Mouse (Mus musculus) urinary bladder, postnatal 14 days (tissue): ENCODE results near the gene Fam57a.
A peak's percentile ranks its signal among the peaks of the same experiment; 100 is the strongest.
"Not testable (repeated sequence)": the region's sequence is repeated elsewhere in the genome, so short reads cannot be mapped to it uniquely, and the experiment has no call there.

Experiments
- DNase-seq: peaks from one replicate; pipeline ENCODE4 v3.0.0; 2021; ENCODE audit warnings: low spot score

The Fam57a gene

GRCm38 (mm10) chr11:76180146-76180540 is 672 bp downstream of the Fam57a start:
- no peak for DNase-seq

DNA sequence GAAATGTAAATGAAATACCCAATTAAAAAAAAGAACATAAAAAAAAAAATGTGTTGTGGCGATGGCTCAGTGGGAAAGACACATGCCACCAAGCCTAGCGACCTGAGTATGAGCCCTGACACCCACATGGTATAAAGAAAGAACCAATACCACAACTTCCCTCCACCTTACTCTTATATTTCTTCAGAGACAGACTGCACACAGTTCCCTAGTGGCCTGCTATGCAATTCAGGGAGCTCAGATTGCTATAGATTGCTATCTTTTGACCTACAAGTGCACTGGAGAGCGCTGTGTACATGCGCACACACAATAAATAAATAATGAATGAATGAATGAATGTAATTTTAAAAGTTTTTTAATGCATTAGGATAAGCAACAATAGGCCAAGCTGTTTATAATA is 4.3 kb downstream of the Fam57a start:
- no peak for DNase-seq

- DNase-seq, result no peak
Observed at GRCm38 (mm10) chr11:76186908-76187307, 7.4 kb downstream of the Fam57a start.

- no peak for DNase-seq
Observed at GRCm38 (mm10) chr11:76196275-76196976, 17.0 kb downstream of the Fam57a start.

DNA sequence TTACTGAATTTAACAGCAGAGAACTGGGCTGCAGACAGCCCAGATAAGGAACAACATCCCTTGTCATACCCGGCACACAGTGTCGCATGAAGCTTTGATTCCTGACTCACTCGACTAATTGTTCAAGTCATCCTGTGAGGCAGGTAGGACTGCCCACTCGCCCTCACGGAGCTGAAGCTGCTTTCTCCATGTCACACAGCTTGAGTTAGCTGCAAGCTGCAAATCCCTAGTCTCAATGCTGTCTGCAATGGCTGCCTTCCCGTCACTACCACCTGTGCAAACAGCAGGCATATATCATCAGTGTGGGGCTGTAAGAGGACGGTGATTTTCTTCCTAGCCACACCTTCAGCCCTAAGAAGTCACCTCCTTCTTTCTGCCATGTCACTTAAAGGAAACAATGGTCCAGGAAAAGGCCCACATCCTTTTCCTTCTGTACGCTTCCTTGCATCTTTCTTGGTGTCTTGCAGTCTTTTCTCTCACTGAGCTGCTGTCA is 17.6 kb downstream of the Fam57a start:
- DNase-seq, result no peak

DNA sequence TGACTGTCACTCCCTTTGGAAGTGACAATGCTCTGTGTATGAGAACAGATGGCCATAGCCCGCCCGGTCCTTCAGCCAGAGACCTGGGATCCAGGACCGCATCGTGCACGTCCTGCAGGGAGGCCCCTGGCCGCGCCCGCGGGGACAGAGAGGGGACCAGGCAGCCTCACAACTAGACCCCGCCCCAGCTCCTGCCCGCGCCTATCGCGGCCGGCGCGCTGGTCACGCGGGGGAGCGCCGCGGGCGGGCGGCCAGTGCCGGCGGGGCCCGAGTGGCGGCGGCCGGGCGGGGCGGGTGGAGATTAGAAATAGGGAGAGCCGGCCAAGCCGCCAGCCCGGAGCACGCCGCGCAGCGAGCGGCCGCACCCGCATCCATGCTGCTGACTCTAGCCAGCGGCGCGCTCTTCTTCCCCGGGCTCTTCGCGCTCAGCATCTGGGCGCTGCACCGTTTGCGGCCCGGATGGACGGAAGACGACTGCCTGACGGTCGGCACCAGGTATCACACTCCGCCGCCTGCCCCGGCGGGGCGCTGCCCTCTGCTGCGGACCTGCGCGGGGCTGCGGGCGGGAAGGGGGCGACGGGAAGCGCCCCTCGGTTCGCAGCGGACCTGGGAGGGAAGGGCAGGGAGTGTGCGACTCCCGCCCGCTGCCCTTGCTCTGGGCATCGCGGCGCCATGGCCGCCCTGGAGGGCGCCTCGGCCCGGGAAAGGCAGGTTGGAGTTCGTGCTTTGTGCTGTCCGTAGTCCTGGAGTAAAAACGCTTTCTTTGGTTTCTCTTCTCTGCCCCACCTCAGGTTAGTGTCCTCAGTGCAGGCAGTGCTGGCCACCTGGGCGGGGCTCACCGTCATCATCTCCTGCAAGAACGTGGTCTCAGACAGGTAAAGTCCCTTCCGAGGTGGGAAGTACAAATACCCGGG is 22.5 kb downstream of the Fam57a start:
- DNase-seq, result peak; percentile 86

DNA sequence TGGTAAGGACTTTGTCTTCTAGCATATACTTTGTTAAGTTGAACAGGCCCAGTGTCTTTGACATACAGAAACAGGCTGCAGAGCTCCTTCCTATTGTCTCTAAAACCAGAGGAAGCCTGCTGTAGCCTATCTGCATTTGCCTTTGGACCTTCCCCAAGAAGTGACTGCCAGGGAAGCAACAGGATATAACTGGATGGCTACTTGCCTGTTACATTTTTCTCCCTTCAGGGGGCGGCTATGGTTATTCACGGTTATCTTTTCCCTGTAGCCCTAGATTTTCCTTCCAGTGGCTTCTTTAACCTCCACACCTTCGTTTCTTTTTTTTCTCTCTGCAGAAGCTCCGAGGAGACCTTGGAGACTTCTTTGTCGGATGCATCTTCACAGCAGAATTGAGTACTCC is 27.3 kb downstream of the Fam57a start:
- no peak for DNase-seq

DNA sequence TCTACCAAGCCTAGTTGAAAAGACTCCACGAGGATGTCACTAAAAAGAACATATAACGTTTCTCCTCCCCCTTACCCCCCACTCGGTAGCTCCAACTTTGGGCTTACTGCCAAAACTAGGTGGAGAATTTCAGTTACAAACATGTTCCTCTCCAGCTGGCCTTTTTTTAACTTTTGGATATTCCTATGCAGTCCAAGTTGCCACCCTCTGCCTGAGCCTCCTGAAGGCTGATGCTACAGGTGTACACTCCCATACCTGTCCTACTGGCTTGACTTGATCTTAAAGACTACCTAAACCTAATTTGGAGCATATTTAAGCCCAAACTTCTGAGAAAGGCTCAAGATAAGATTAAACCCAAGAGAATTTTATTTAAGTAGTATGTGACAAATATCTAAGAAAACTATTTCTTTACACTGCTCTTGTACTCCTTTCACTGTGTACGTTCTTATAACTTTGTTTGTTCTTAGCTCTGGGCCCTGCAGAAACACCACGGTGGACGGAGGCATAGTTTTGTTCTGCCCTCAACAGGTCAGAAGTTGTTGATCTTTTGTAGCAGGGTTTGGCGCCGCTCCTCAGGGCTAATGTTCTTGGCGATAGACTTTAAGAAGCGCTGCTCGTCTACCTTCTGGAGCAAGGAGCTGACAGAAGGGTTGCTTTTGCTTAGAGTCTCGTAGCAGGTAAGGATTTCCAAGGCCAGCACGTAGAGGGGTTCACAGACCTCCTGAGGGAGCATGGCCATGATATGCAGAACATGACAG is 30.9 kb downstream of the Fam57a start:
- no peak for DNase-seq

DNA sequence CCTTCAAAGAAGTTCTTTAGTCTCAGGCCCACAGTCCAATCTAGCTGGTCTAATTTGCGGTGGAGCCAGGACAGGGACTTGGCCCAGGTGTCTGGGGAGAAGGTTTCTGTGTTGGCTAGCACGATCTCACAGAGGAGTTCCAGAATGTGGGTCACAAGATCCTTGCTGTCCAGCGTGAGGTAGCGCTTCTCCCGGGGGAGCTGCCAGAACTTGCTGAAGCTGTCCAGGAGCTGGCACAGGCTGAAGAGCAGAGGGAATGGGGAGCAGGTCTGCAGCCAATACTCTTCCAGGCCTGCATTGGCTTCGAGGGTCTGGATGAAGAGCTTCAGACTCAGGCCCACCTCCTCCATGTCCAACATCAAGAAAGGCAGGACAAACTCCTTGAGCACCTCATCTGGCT is 32.1 kb downstream of the Fam57a start:
- DNase-seq, result not testable (repeated sequence)

DNA sequence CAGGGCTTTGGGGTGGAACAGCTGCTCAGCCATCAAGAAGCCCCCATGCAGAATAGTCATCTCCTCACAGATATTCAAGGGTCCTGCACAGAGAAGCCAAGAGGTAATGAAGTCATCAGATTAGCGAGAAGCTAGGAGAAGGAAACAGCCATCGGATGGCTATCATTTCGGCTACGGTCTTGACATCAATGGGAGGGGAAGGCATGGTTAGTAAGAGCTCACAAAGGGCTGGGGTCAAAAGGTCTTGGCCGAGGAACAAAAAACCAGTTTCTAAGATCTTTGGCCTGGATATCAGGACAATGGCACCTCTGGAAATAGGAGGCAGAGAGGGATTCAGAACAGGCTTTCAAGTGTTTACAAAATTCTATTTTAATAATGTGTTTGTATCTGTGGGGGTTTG is 34.4 kb downstream of the Fam57a start:
- DNase-seq, result no peak

DNA sequence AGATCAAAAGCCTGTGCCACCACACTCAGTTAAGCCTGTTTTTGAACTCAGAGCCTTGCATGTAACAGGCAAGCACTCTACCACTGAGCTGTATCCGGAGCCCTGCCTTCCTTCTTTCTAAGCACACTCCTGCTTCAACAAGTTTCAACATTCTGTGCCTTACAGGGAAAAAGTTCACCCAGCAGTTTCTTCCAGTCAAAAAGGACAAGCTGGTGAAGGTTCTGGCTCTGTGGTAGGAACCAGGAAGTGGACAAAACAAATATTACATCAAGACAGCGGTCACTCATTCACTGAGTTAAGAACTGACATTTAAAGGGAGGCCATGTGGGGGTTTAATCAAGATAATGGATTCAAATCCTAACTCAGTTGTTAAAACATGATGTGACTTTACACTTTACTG is 35.5 kb downstream of the Fam57a start:
- DNase-seq, result no peak

DNA sequence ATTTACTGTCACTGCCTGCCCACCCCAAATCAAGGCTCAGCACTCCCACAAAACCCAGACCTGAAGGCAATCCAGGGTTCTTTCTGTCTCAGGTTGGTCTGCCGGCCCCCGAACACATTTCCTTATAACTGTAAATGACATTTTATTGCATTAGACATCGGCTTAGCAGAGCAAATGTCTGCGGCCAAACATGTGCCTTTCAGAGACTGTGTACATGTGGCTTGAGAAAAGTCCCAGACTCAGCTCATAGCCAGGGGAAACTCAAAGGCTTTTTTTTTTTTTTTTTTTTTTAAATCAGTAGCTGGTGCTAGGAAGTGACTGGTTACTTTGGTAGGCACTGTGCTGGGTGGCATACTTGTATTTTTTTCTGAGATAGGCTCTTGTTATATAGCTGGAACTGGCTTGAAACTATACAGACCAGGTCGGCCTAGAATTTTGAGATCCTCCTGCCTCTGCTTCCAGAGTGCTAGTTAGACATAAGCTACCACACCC is 36.6 kb downstream of the Fam57a start:
- no peak for DNase-seq

GRCm38 (mm10) chr11:76216681-76217389 is 37.4 kb downstream of the Fam57a start:
- peak; percentile 83 for DNase-seq

GRCm38 (mm10) chr11:76217390-76217800 is 37.9 kb downstream of the Fam57a start, which contains the start of the genes Dbil5 and Gemin4:
Gene Dbil5 (plus strand): TSS chr11:76217608.
Gene Gemin4 (minus strand): TSS chr11:76217664.
- peak; percentile 98 for DNase-seq

GRCm38 (mm10) chr11:76224631-76225030 is 45.2 kb downstream of the Fam57a start:
- no peak for DNase-seq

DNA sequence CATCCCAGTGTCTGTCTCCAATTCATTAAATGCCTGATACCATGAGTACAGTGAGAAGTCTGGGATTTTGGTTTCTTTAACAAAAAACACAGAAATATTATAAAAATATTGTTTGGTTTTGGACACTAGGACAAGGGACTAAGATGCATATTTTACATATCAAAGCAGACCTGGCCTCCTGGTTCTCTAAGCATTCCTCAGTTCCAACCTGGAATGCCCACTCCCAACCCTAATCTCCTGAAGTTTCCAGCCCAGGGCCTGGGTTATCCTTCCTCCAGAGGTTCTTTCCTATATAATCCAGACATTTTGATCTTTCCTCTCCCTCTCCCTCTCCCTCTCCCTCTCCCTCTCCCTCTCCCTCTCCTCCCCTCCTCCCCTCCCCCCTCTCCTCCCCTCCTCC is 45.6 kb downstream of the Fam57a start:
- no peak for DNase-seq

DNA sequence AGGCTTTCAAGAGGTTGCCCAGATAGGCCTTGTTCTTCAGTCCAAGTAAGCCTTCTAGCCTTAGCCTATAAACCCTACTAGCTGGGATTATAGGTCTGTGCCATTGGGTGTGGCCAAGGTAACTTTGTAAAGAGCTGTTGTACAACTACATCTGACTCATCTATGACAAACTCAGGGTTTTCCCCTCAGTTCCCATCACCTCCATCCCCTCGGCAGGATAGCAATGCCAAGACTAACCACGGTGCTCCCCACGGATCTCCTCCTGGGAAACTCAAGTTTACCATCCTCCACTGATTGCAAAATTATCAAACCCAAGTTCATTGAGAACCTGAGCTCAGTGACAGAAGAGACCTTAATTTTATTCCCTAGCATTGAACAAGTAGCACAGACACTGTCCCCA is 56.7 kb downstream of the Fam57a start:
- DNase-seq, result no peak

DNA sequence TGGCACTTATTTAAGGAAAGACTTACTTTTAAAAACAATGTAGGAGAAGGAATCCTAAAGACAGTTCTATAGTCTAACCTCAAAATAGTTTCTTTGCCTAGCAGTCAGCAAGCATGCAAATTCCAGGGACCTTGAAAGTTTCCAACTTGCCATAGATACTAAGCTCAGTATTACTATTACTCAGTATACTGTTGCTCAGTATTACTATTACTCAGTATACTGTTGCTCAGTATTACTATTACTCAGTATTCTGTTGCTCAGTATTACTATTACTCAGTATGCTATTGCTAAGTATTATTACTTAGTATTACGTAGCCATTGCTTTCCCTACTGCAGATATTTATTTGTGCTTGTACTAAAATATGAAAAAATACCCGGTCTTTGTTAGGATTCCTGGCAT is 60.3 kb downstream of the Fam57a start:
- DNase-seq, result no peak

DNA sequence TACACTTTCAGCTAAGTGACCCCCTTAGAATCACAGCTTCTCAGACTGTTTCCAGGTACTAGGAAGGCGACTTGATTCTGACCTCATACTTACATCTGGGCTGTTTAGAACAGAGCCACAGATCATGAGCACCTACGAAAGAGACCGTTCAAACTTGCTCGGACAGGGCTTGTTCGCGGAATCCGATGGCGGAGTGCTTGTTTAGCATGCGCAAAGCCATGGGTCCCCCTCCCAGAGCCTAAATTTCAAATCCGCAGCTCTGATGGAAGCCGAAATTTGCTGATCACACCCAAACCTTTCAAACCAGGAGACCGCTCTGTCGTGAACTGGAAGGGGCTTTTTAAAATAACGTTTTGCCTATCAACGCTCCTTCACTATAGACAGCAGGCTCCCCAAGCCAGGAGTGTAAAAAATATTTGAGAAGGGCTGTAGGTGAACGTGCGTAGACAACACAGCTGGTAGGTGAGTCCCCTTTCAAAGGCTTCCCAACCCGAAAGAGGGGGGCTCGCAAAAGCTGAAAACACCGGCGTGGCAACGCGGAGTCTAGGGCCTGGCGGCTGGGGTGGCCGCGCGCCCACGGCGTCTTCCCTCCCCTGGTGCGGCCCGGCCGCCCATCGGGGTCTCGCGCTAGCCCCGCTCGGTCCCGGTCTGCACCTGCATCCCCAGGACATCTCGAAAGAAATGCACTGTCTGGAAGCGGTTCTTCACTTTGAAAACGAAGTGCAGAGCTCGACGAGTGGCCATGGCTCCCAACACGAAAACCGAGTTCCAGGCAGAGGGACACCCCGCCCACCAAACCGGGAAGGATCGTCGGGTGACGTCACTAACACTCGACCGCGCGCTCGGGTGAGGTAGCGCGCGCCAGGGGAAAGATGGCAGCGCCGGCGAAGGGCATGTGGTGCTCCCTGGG is 63.7 kb downstream of the Fam57a start, which contains the start of the genes Mrm3 and Glod4:
TSS of gene Mrm3 (plus strand) at position 815 of the 910 bp plus-strand sequence.
TSS of gene Glod4 (minus strand) at position 825 of the 910 bp plus-strand sequence.
- peak; percentile 93 for DNase-seq
